Mouse (Mus musculus) fibroblast of lung, adult 2 months (primary cell): ENCODE data around the gene Vkorc1.
A peak's percentile ranks its signal among the peaks of the same experiment; 100 is the strongest.

Experiments used
- DNase-seq: peaks from one replicate; pipeline ENCODE4 v3.0.0-alpha.2; 2011; ENCODE audit warnings: low read depth

Vkorc1 gene

DNA sequence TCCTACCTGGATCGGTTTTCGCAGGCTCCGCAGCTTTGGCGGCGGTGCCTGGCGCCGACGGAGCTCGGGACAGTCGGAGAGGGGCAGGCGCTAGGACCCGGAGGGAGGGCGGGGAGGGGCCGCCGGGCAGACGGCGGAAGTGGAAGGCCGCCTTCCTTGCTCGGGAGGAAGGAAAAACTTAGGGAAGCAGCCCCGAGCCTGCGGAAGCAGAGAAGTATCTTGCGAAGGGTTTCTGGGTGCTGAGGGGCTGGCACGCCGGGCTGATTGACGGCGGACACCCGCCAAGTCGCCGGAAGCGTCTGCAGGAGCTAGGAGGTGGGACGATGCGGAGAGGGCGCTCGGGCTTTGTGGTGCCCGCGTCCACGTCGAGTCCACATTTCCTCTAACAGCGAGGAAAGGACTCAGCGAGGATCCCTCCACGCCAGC lies 19.4 kb downstream of the Vkorc1 start, which contains the start of gene Zfp646:
Gene Zfp646, plus strand, starts transcription at position 181 of the 426 bp plus-strand sequence.
- DNase-seq: peak; percentile 49

DNA sequence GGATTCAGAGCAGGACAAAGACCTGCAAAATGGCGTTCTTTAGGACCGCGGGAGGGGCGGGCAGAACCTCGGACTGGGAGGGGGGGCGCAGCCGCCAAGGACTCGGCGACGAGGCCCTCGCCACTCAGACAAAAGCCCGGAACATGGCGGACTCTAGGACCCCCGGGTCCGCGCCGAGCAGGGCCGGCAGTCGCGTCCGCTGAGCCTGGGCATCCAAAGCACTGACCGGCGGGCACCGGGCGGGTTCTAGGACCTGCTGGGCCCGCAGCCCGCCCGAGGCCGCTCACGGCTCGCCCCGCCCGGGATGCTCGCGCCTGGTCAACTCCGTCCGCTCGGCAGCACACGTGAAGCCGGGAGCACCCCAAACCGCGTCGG lies 19.8 kb downstream of the Vkorc1 start:
- DNase-seq: peak; percentile 74

DNA sequence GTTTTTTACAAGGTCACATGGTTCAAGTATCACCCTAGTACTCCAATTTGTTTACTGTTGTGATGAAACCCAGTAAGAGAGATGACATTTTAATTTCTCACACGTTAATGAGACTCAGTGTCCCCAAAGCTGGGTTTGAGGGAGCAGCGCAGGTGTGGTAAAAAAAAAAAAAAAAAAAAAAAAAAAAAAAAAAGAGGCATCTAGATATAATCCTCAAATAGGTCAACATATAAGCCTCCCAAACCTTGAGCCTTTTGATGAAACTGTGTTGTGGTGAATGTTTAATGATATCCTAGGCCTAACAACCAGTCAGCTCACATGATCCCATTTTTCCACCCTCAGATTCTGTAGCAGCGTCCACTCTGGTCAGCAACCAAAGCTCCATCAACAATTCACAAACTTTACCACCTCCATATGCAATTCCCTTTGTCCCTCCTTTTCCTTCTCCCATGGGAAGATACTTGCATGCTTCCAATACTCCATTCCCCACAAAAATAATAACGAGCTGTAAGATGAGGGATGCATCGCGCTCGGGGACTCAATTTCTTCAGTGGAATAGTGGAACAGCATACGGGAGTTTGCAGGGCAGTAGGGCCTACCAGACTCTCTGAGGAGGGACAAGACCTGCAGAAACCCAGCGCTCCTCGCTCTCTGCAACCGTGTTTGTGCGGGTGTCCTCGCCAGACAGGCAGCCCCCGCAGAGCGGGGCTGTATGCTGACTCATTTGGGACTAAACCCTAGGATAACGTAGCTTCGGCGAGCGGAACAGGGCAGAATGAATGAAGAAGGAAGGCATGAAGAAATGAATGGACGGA lies 20.4 kb downstream of the Vkorc1 start:
- DNase-seq: no peak

DNA sequence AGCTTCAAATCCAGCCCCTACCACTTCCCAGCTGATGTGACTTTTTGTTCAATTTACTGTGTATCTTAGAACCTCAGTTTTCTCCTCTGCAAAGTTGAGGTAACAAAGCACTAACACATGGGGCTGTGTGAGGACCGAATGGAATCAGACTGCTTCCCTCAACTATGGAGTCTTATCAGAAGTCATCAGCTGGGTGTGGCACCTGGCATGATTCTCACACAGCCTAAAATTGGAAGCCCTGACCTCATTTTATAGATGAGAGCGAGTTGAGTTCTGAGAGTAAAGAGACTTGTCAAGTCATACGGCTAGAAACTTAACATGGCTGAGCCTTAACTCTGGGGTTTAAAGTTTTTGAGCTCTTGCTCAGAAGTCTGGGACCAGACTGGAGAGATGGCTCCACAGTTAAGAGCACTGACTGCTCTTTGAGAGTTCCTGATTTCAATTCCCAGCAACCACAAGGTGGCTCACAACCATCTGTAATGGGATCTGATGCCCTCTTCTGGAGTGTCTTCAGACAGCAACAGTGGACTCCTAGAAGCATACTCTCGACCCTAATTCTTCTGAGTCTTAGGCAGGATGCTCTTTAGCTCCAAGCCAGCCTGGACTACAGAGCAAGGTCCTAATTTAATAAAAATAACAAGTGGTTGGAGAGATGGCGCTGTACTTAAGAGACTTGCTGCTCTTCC lies 25.1 kb downstream of the Vkorc1 start:
- no peak for DNase-seq

DNA sequence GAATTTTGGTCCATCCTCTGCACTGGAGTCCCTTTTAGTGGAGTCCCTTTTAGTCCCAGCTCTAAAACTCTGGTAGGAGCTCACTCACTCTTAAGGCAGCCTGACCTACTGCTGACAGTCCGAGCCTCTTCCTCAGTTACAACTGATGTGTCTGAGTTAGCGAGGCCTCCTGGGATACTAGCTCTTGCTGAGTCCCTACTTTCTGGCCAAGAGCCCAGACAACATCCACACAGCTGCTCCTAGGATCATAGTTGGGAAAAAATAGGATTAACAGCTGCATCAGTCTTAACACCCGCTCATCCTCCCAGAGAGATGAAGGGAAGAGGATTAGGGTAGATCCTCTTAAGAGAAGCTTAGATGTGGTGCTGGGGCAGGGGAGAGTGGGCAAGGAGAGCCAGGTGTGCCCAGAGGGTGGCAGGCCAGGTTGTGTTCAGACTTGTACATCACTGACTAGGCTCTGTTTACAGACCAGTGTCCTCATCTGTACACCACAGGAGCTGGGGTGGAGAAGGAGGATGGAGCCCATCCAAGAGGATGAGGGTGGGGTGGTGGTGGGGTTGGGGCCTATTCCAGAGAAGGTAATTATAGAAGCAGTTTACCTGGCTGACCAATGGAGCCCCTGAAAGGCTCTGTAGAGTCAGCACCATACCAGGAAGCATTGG lies 26.1 kb downstream of the Vkorc1 start:
- DNase-seq: no peak

DNA sequence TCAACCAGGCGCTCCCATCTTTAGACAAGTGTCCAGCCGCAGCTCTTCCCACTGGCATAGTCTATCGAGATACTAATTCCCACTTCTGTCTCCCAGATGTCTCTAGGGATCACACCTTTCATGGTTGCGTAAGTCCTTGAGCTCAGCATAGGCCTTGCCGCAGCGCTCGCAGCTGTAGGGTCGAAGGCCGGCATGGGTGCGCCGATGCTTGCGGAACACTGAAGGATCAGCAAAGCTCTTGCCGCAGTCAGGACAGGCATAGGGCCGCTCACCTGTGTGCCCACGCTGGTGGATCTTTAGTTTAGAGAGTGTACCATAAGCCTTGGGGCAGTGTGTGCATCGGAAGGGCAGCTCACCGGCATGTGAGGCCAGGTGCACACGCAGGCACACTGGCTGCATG lies 27.8 kb downstream of the Vkorc1 start:
- DNase-seq: no peak

DNA sequence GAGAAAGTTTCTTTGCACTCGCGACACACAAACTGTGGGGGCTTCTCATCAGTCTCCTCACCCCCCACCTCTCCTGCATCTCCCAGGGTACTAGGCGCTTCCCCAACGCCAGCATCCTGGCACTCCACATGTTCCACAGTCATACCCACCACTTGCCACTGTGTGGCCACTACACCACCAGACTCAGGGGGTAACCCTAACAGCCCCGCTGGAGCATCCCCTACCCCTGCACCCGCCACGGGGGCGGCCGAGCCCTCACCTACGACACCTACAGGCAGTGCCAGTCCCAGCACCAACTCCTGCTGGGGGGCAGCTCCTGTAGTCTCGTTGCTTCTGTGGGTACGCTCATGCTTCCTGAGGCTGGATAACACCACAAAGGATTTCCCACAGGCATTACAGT lies 29.0 kb downstream of the Vkorc1 start:
- DNase-seq: no peak

DNA sequence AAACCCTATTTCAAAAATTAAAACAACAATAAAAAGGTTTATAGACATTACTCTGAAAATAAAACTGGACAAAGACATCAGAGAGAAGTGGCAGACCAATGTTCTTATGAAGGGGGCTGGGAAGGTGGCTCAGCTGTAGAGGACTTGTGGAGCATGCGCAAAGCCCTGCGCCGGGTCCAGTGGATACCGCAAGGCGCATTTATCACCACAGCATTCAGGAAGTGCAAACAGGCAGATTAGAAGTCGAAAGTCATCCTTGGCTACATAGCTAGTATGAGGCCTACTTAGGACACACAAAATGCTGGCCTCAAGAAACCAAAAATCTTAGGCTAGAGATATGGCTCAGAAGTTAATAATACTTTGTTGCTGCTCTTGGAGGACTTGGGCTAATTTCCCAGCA lies 37.2 kb downstream of the Vkorc1 start:
- DNase-seq: no peak

DNA sequence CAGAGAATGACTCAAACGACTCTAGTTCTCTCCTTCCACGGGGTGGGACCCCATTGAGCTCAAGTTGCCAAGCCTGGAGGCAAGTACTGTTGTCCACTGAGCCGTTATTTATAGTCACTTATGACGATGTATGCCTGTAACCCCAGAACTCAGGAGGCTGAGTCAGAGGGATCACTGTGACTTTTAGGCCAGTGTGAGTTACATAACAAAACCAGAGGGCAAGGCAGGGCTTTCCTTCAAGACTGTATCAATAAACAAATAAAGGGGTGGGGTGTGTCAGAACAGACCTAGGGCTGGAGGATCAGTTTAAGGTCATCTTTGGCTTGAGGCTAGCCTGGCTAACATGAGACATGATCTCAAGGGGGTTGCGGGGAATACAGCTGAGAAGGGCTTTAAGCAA lies 44.5 kb downstream of the Vkorc1 start:
- peak; percentile 46 for DNase-seq

DNA sequence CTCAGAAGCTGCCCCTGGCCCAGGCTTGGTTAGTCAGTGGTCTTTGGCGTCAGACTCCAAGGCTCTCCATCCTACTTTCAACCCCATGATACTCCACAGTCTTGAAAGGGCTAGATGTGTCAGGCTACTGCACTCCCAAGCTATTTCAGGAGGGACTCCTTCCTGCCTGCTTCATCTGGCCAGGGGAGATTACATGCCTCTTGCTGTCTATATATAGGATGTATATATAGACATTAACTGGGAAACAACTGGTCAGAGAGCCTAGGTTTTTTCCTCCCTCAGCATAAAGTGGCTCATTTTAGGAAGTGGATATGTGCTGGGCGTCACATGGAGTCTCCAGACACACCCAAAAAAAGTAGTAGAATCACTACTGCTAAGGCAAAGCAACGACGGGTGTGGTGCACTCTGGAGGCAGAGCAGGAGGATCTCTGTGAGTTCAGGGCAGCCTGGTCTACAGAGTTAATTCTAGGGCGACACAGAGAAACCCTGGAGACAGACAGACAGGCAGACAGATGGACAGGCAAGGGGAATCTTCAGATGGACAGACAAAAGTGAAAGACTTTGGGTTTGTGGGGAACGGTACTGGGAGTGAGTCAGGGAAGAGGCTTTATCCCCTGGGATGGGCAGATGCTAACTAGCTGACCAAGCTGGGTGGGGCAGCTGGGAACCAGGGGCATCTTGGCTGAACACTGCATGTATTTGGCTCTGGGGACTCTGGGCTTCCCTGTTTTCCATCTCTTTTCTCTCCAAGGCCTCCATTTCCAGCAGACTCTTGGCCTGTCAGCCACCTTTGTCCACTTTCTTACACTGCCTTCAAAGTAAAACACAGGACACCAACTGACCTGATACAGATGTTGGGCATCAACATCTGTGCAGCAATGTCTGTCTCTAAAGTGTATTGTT lies 45.2 kb downstream of the Vkorc1 start:
- DNase-seq: no peak
